20 mouse cellular contexts compared by ENCODE assay signal in genomic region chr4:151937441-151937840, GRCm38 (mm10). TPM values are rescaled to one million over a fixed set of nuclear protein-coding genes. Genes with fewer than 3 reads are reported as not detected.
DNase-seq lines count a peak whose midpoint lies in the region; ATAC-seq lines count a peak whose summit lies in the region.
"Had no signal": no experiment of that assay in that cellular context is flagged by ENCODE, and none has a peak within 500 bp of the region (broad histone marks: within the 10 kb centered on the region; RNA-seq: fewer than 3 reads in every experiment).

No protein-coding gene starts in this region.

- H3K4me1 ChIP-seq in liver, embryonic 13.5 days (replicated peaks), result peaks cover 85% of the 10 kb centered on the region
- H3K4me1 ChIP-seq in midbrain, embryonic 13.5 days (replicated peaks), result peaks cover 26% of the 10 kb centered on the region

- no peak overlapping the region for H3K4me2 ChIP-seq in liver, embryonic 13.5 days
- H3K4me2 ChIP-seq in midbrain, embryonic 13.5 days (replicated peaks), result no peak overlapping the region
- H3K4me2 ChIP-seq: forebrain, embryonic 12.5 days; limb, embryonic 12.5 days; lung, embryonic 14.5 days; midbrain, embryonic 12.5 days; neural tube, embryonic 15.5 days had no signal

- no peaks in the 10 kb centered on the region for H3K27me3 ChIP-seq in liver, embryonic 13.5 days
- H3K27me3 ChIP-seq in midbrain, embryonic 13.5 days, result no peaks in the 10 kb centered on the region
- H3K27me3 ChIP-seq: forebrain, embryonic 12.5 days; limb, embryonic 12.5 days; midbrain, embryonic 12.5 days; neural tube, embryonic 15.5 days had no signal

- H3K27ac ChIP-seq in liver, embryonic 13.5 days, result peak overlapping the region; percentile 56
- H3K27ac ChIP-seq in midbrain, embryonic 13.5 days, result no peak overlapping the region
- H3K27ac ChIP-seq: forebrain, embryonic 12.5 days; left cerebral cortex, adult 2 months; limb, embryonic 12.5 days; macrophage; midbrain, embryonic 12.5 days; neural tube, embryonic 15.5 days had no signal

- H3K9me3 ChIP-seq in liver, embryonic 13.5 days (replicated peaks), result no peaks in the 10 kb centered on the region
- no peaks in the 10 kb centered on the region for H3K9me3 ChIP-seq in midbrain, embryonic 13.5 days
- H3K9me3 ChIP-seq: forebrain, embryonic 12.5 days; limb, embryonic 12.5 days; midbrain, embryonic 12.5 days; neural tube, embryonic 15.5 days had no signal

- ATAC-seq in liver, embryonic 13.5 days (ENCODE audit: low read depth), result no peak
- no peak for ATAC-seq in midbrain, embryonic 13.5 days
- ATAC-seq: activated CD4-positive, CD25-positive, alpha-beta regulatory T cell, adult 4 months; inflammation-experienced regulatory T-cells, adult 6 months had no signal

- DNase-seq in adrenal gland, adult (ENCODE audit: inconsistent age in 2 of 2, low spot score in 1 of 2), result peak; percentile 34 to 67
- no peak for DNase-seq in adrenal gland, adult 18-20 months (ENCODE audit: low spot score in 2 of 2)
- peak; percentile 53 for DNase-seq in 416B (ENCODE audit: low read depth)
- peak; percentile 86 to 87 for DNase-seq in kidney, adult 8-10 months
- DNase-seq in liver, embryonic 13.5 days, result no peak
- DNase-seq in natural killer cell, adult 2 months (ENCODE audit: low spot score in 2 of 2), result no peak
- DNase-seq in spleen, postnatal 36 days (ENCODE audit: low spot score in 2 of 2), result no peak
- DNase-seq: cerebellum, adult 18-20 months; cerebellum, postnatal 36 days; gastrocnemius, postnatal 25 days; lung, embryonic 14.5 days had no signal

- H3K36me3 ChIP-seq in liver, embryonic 13.5 days, result peaks cover 25% of the 10 kb centered on the region
- no peaks in the 10 kb centered on the region for H3K36me3 ChIP-seq in midbrain, embryonic 13.5 days
- H3K36me3 ChIP-seq: forebrain, embryonic 12.5 days; midbrain, embryonic 12.5 days; neural tube, embryonic 15.5 days had no signal

- no peak overlapping the region for H3K4me3 ChIP-seq in liver, embryonic 13.5 days (replicated peaks)
- H3K4me3 ChIP-seq in midbrain, embryonic 13.5 days (replicated peaks), result no peak overlapping the region
- H3K4me3 ChIP-seq: forebrain, embryonic 12.5 days; left cerebral cortex, adult 2 months; limb, embryonic 12.5 days; midbrain, embryonic 12.5 days; neural tube, embryonic 15.5 days had no signal

- peak overlapping the region; percentile 43 for H3K9ac ChIP-seq in liver, embryonic 13.5 days
- no peak overlapping the region for H3K9ac ChIP-seq in midbrain, embryonic 13.5 days (replicated peaks)
- H3K9ac ChIP-seq: forebrain, embryonic 12.5 days; limb, embryonic 12.5 days; lung, embryonic 14.5 days; midbrain, embryonic 12.5 days; neural tube, embryonic 15.5 days had no signal

- WGBS in liver, embryonic 13.5 days (ENCODE audit: insufficient replicate concordance), result 86% methylated on average over 13 of the region's 13 CpGs
- WGBS in midbrain, embryonic 13.5 days, result 90% methylated on average over 13 of the region's 13 CpGs

RNA-seq across cellular contexts. Expression of gene Dnajc11, which starts 4.0 kb away (rescaled TPM):
- 10 to 100 TPM; 78.1 to 88.9 TPM for total RNA-seq in adrenal gland, adult 18-20 months (2021)
- 58.3 and 66.6 TPM in 2 replicates for polyA plus RNA-seq in liver, embryonic 13.5 days (2015; fragmentation: Nextera tagmentation; extraction: Ambion mirVana)
- polyA plus RNA-seq in midbrain, embryonic 13.5 days (2015; fragmentation: Nextera tagmentation; extraction: Ambion mirVana), result 88.0 and 89.2 TPM in 2 replicates

RNA-seq across cellular contexts. Expression of gene Thap3, which starts 51.4 kb away (rescaled TPM):
- total RNA-seq in adrenal gland, adult 18-20 months (2021), result 10 to 100 TPM; 18.2 to 19.9 TPM
- 7.8 and 8.1 TPM in 2 replicates for polyA plus RNA-seq in liver, embryonic 13.5 days (2015; fragmentation: Nextera tagmentation; extraction: Ambion mirVana)
- polyA plus RNA-seq in midbrain, embryonic 13.5 days (2015; fragmentation: Nextera tagmentation; extraction: Ambion mirVana), result 34.7 and 38.0 TPM in 2 replicates

RNA-seq across cellular contexts. Expression of gene Phf13, which starts 58.6 kb away (rescaled TPM):
- total RNA-seq in adrenal gland, adult 18-20 months (2021), result 10 to 100 TPM; 12.4 to 13.2 TPM
- 5.4 and 6.2 TPM in 2 replicates for polyA plus RNA-seq in liver, embryonic 13.5 days (2015; fragmentation: Nextera tagmentation; extraction: Ambion mirVana)
- 17.5 and 17.7 TPM in 2 replicates for polyA plus RNA-seq in midbrain, embryonic 13.5 days (2015; fragmentation: Nextera tagmentation; extraction: Ambion mirVana)

Comparison
In these comparisons a context has a peak if more than half of its experiments do, and no peak if none do; other contexts are left out.
1. DNase-seq: peak in adrenal gland, adult (2 of 2), 416B (single experiment) and kidney, adult 8-10 months (2 of 2); none in adrenal gland, adult 18-20 months (0 of 2), liver, embryonic 13.5 days (single experiment), natural killer cell, adult 2 months (0 of 2) and spleen, postnatal 36 days (0 of 2).